Mouse (Mus musculus) hindbrain, postnatal 0 days (tissue): Measurements from ENCODE around the gene Zdhhc19. TPM values are rescaled to one million over a fixed set of nuclear protein-coding genes. Genes with fewer than 3 reads are reported as not detected.

Source experiments
- ATAC-seq: fragments of 200-750 bp; cut with Nextera tagmentation; 2 replicates; pipeline ENCODE4 v1.8.0; 2017; ENCODE audit warnings: mild to moderate bottlenecking, moderate TSS enrichment, moderate library complexity
- DNase-seq: peaks from one replicate; pipeline ENCODE4 v3.0.0-alpha.2; 2015; ENCODE audit warnings: low spot score
- H3K27ac ChIP-seq: fragments of 300-500 bp; sonication (generic); 2 replicates; pipeline ENCODE4 v1.5.1; 2014; ENCODE audit warnings: mild to moderate bottlenecking
- H3K27me3 ChIP-seq: fragments of 300-500 bp; sonication (generic); 2 replicates; pipeline ENCODE4 v1.6.1; 2014; ENCODE audit warnings: low read length, mixed read lengths; ENCODE audit not compliant: insufficient read depth
- H3K36me3 ChIP-seq: fragments of 300-500 bp; sonication (generic); 2 replicates; pipeline ENCODE4 v1.6.1; 2014; ENCODE audit warnings: low read length, mixed read lengths; ENCODE audit not compliant: insufficient read depth
- H3K4me1 ChIP-seq: fragments of 300-500 bp; sonication (generic); 2 replicates; pipeline ENCODE4 v1.6.1; 2014; ENCODE audit warnings: antibody characterized with exemption, low read length, mixed read lengths; ENCODE audit not compliant: insufficient read depth
- H3K4me2 ChIP-seq: fragments of 300-500 bp; sonication (generic); 2 replicates; pipeline ENCODE4 v1.6.1; 2014; ENCODE audit warnings: low read depth, mild to moderate bottlenecking, low read length, moderate library complexity, mixed read lengths
- H3K4me3 ChIP-seq: fragments of 300-500 bp; sonication (generic); 2 replicates; pipeline ENCODE4 v1.5.1; 2014; ENCODE audit warnings: low read length
- H3K9ac ChIP-seq: fragments of 300-500 bp; sonication (generic); replicated peaks from 2 replicates; pipeline ENCODE4 v1.6.1; 2014; ENCODE audit warnings: mild to moderate bottlenecking, low read length, moderate library complexity, mixed read lengths
- H3K9me3 ChIP-seq: fragments of 300-500 bp; sonication (generic); 2 replicates; pipeline ENCODE4 v1.6.1; 2016; ENCODE audit warnings: low read length, mixed read lengths
- CTCF ChIP-seq: IDR thresholded peaks from 2 replicates; pipeline ENCODE4 v1.5.1; 2016; ENCODE audit warnings: antibody characterized with exemption, control low read depth, low read depth
- WGBS: fragments of 180-500 bp; shearing (Covaris S2); extraction: QIAGEN DNeasy Blood & Tissue Kit; methylation state at CpG from one replicate; pipeline ENCODE4 v1.1.7; 2014; 5-methylcytosine and 5-hydroxymethylcytosine counted together
- polyA plus RNA-seq: library from polyadenylated mRNA; unstranded; fragments of >200 nt; fragmentation: Nextera tagmentation; extraction: Ambion mirVana; gene quantifications from 2 replicates; pipeline ENCODE4 v1.2.1, GENCODE M21; 2015
- total RNA-seq: library from RNA; depleted of rRNA; stranded (reverse); fragments of >200 nt; gene quantifications from 2 replicates; pipeline ENCODE4 v1.2.3, GENCODE M21; 2014

Gene Zdhhc19
- total and polyA plus RNA-seq, 2 experiments from 2014 or later: 0.33 TPM; not detected in 1

DNA sequence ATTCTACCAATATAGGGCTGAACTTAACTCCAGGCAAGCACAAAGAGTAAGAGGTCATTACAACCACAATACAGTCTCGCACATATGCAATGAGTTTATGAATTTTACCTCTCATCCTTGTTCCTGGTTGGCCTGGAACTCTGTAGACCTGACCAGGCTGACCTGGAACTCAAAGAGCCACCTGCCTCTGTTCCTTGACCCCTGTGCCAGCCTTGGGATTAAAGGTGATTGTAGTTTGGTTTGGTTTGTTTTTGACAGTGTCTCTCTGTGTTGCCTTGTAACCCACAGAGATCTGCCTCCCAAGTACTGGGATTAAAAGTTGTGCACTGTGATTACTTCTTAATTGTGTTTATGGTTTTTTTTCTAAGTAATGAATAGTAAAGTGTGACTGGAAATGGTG lies 39.3 kb upstream of the Zdhhc19 start:
- no peak for DNase-seq
- ATAC-seq: no peak
- Histone ChIP-seq H3K9ac (no peak overlapping the region), H3K9me3 (no peaks in the 10 kb centered on the region), H3K4me3 (no peak overlapping the region), H3K36me3 (peaks cover 24% of the 10 kb centered on the region), H3K4me2 (no peak overlapping the region), H3K4me1 (no peaks in the 10 kb centered on the region), H3K27me3 (no peaks in the 10 kb centered on the region), H3K27ac (no peak overlapping the region)
- TF ChIP-seq CTCF: no peak
- WGBS: 100% methylated on average over 1 of the region's 1 CpGs

- WGBS: 67% methylated on average over 10 of the region's 10 CpGs
- no peaks in the 10 kb centered on the region for H3K9me3 ChIP-seq
- peak; percentile 60 for TF ChIP-seq CTCF
- peak; percentile 65 for DNase-seq
- H3K4me1 ChIP-seq: no peaks in the 10 kb centered on the region
- H3K27ac ChIP-seq: no peak overlapping the region
- H3K4me2 ChIP-seq: no peak overlapping the region
- H3K36me3 ChIP-seq: peaks cover 20% of the 10 kb centered on the region
- no peak overlapping the region for H3K9ac ChIP-seq
- H3K27me3 ChIP-seq: no peaks in the 10 kb centered on the region
- no peak for ATAC-seq
- H3K4me3 ChIP-seq: no peak overlapping the region
Observed at GRCm38 (mm10) chr16:32457589-32458386, 38.3 kb upstream of the Zdhhc19 start.

GRCm38 (mm10) chr16:32460518-32460917 lies 35.5 kb upstream of the Zdhhc19 start:
- H3K4me1 ChIP-seq: no peaks in the 10 kb centered on the region
- no peak overlapping the region for H3K9ac ChIP-seq
- peak; percentile 31 for TF ChIP-seq CTCF
- peaks cover 20% of the 10 kb centered on the region for H3K36me3 ChIP-seq
- ATAC-seq (no peak), DNase-seq (peak; percentile 6)
- H3K9me3 ChIP-seq: no peaks in the 10 kb centered on the region
- no peak overlapping the region for H3K27ac ChIP-seq
- 56% methylated on average over 4 of the region's 4 CpGs for WGBS
- H3K27me3 ChIP-seq: no peaks in the 10 kb centered on the region
- no peak overlapping the region for H3K4me2 ChIP-seq
- H3K4me3 ChIP-seq: no peak overlapping the region

GRCm38 (mm10) chr16:32461713-32462112 lies 34.4 kb upstream of the Zdhhc19 start:
- Histone ChIP-seq H3K4me2 (no peak overlapping the region), H3K36me3 (peaks cover 19% of the 10 kb centered on the region), H3K9me3 (no peaks in the 10 kb centered on the region), H3K4me1 (no peaks in the 10 kb centered on the region), H3K4me3 (no peak overlapping the region), H3K27me3 (no peaks in the 10 kb centered on the region), H3K9ac (no peak overlapping the region), H3K27ac (no peak overlapping the region)
- ATAC-seq: no peak
- no peak for TF ChIP-seq CTCF
- WGBS: 93% methylated on average over 5 of the region's 5 CpGs
- no peak for DNase-seq

DNA sequence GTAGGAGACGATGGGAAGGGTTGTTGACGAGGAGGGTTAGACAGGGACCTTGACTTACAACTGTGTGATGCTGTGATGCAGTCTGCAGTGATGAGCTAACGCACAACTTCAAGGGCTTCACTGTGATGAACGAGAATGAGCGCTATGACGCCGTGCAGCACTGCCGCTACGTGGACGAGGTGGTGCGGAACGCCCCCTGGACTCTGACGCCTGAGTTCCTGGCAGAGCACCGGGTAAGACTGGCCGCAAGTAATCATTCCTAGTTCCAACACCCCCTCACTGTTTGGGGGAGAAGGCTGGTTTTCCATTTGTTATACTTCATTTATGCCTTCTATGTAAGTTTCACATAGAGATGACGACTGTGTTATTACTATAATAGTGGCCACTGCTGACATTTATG lies 33.1 kb upstream of the Zdhhc19 start:
- Histone ChIP-seq H3K4me3 (no peak overlapping the region), H3K36me3 (peaks cover 26% of the 10 kb centered on the region)
- no peak for ATAC-seq

DNA sequence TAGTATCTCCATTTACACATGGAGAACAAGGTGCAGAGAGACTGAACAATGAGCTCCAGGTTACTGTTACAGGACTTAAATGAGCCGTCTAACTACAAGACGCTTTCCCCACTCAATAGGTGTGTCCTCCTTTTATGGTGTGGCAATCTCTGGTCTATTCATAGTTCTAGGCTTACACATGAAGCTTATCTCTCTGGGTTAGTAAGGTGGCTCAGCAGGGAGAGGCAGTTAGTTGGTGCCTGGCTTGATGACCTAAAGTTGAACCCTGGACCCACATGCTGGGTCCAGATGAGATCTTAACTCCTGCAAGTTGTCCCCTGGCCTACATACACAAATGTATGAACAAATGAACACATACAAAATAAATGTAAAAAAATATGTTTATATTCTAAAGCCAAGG lies 32.6 kb upstream of the Zdhhc19 start:
- no peak overlapping the region for H3K4me3 ChIP-seq
- 88% methylated on average over 2 of the region's 2 CpGs for WGBS

More for the DNA sequence above, 33.1 kb upstream of the Zdhhc19 start:
- H3K4me2 ChIP-seq: no peak overlapping the region
- H3K9me3 ChIP-seq: no peaks in the 10 kb centered on the region
- H3K27ac ChIP-seq: no peak overlapping the region
- H3K27me3 ChIP-seq: no peaks in the 10 kb centered on the region
- no peak overlapping the region for H3K9ac ChIP-seq
- no peak for DNase-seq
- 95% methylated on average over 16 of the region's 16 CpGs for WGBS
- TF ChIP-seq CTCF: no peak
- no peaks in the 10 kb centered on the region for H3K4me1 ChIP-seq

GRCm38 (mm10) chr16:32464908-32465307 lies 31.2 kb upstream of the Zdhhc19 start:
- Histone ChIP-seq H3K4me3 (no peak overlapping the region), H3K4me1 (no peaks in the 10 kb centered on the region), H3K9ac (no peak overlapping the region), H3K4me2 (no peak overlapping the region), H3K27me3 (no peaks in the 10 kb centered on the region), H3K36me3 (peaks cover 24% of the 10 kb centered on the region), H3K27ac (no peak overlapping the region), H3K9me3 (no peaks in the 10 kb centered on the region)
- WGBS: 0% methylated on average over 1 of the region's 1 CpGs
- no peak for ATAC-seq
- DNase-seq: no peak
- TF ChIP-seq CTCF: no peak

More for the DNA sequence above, 32.6 kb upstream of the Zdhhc19 start:
- Histone ChIP-seq H3K4me2 (no peak overlapping the region), H3K9ac (no peak overlapping the region), H3K36me3 (peaks cover 26% of the 10 kb centered on the region), H3K4me1 (no peaks in the 10 kb centered on the region), H3K27ac (no peak overlapping the region), H3K27me3 (no peaks in the 10 kb centered on the region), H3K9me3 (no peaks in the 10 kb centered on the region)
- ATAC-seq: no peak
- DNase-seq: no peak
- TF ChIP-seq CTCF: no peak
